Mouse (Mus musculus) hindbrain, embryonic 11.5 days (tissue): ENCODE measurements around the gene Rab11fip4. TPM values are rescaled to one million over a fixed set of nuclear protein-coding genes. Genes with fewer than 3 reads are reported as not detected.

Source experiments
- ATAC-seq: fragments of 200-750 bp; cut with Nextera tagmentation; 2 replicates; pipeline ENCODE4 v1.8.0; 2017; ENCODE audit warnings: mild to moderate bottlenecking, moderate TSS enrichment, moderate library complexity; ENCODE audit not compliant: low FRiP score
- DNase-seq: peaks from one replicate; pipeline ENCODE4 v3.0.0-alpha.2; 2015; ENCODE audit warnings: low spot score
- H3K27ac ChIP-seq: fragments of 300-500 bp; sonication (generic); 2 replicates; pipeline ENCODE4 v1.5.1; 2014; ENCODE audit warnings: mild to moderate bottlenecking, low read depth, low read length
- H3K27me3 ChIP-seq: fragments of 300-500 bp; sonication (generic); 2 replicates; pipeline ENCODE4 v1.6.1; 2014; ENCODE audit warnings: mild to moderate bottlenecking, low read length, moderate library complexity, mixed read lengths; ENCODE audit not compliant: control insufficient read depth, insufficient read depth
- H3K36me3 ChIP-seq: fragments of 300-500 bp; sonication (generic); 2 replicates; pipeline ENCODE4 v1.6.1; 2014; ENCODE audit warnings: mild to moderate bottlenecking, low read length, moderate library complexity, mixed read lengths; ENCODE audit not compliant: control insufficient read depth, insufficient read depth
- H3K4me1 ChIP-seq: fragments of 300-500 bp; sonication (generic); replicated peaks from 2 replicates; pipeline ENCODE4 v1.6.1; 2014; ENCODE audit warnings: low read length, mixed read lengths; ENCODE audit not compliant: control insufficient read depth, insufficient read depth
- H3K4me2 ChIP-seq: fragments of 300-500 bp; sonication (generic); replicated peaks from 2 replicates; pipeline ENCODE4 v1.6.1; 2014; ENCODE audit warnings: mild to moderate bottlenecking, low read depth, low read length
- H3K4me3 ChIP-seq: fragments of 300-500 bp; sonication (generic); 2 replicates; pipeline ENCODE4 v1.5.1; 2014; ENCODE audit warnings: low read depth, low read length
- H3K9ac ChIP-seq: fragments of 300-500 bp; sonication (generic); 2 replicates; pipeline ENCODE4 v1.6.1; 2014; ENCODE audit warnings: low read depth, low read length
- H3K9me3 ChIP-seq: fragments of 300-500 bp; sonication (generic); 2 replicates; pipeline ENCODE4 v1.6.1; 2016; ENCODE audit warnings: low read length; ENCODE audit not compliant: control insufficient read depth
- WGBS: fragments of 180-500 bp; shearing (Covaris S2); extraction: QIAGEN DNeasy Blood & Tissue Kit; methylation state at CpG from one replicate; pipeline ENCODE4 v1.1.7; 2014; 5-methylcytosine and 5-hydroxymethylcytosine counted together
- polyA plus RNA-seq: library from polyadenylated mRNA; unstranded; fragments of >200 nt; fragmentation: Nextera tagmentation; extraction: Ambion mirVana; gene quantifications from 2 replicates; pipeline ENCODE4 v1.2.1, GENCODE M21; 2014

Gene Rab11fip4
- polyA plus RNA-seq, 1 experiment from 2014 or later: 11.5 TPM

GRCm38 (mm10) chr11:79640940-79641733 is 50.1 kb downstream of the Rab11fip4 start:
- Histone ChIP-seq H3K9ac (no peak overlapping the region), H3K4me3 (no peak overlapping the region), H3K27ac (no peak overlapping the region), H3K36me3 (no peaks in the 10 kb centered on the region), H3K9me3 (no peaks in the 10 kb centered on the region), H3K27me3 (no peaks in the 10 kb centered on the region), H3K4me2 (no peak overlapping the region), H3K4me1 (peaks cover 9% of the 10 kb centered on the region)
- DNase-seq (no peak), ATAC-seq (no peak)
- WGBS: 72% methylated on average over 8 of the region's 8 CpGs

GRCm38 (mm10) chr11:79643730-79644129 is 52.7 kb downstream of the Rab11fip4 start:
- no peak for ATAC-seq
- Histone ChIP-seq H3K9ac (no peak overlapping the region), H3K27ac (no peak overlapping the region), H3K4me1 (peaks cover 9% of the 10 kb centered on the region), H3K36me3 (no peaks in the 10 kb centered on the region), H3K27me3 (no peaks in the 10 kb centered on the region), H3K4me3 (no peak overlapping the region), H3K9me3 (no peaks in the 10 kb centered on the region), H3K4me2 (no peak overlapping the region)
- WGBS: 75% methylated on average over 9 of the region's 9 CpGs
- no peak for DNase-seq

- Histone ChIP-seq H3K4me1 (peaks cover 13% of the 10 kb centered on the region), H3K27me3 (no peaks in the 10 kb centered on the region), H3K27ac (no peak overlapping the region), H3K36me3 (no peaks in the 10 kb centered on the region), H3K9ac (no peak overlapping the region), H3K4me2 (no peak overlapping the region), H3K9me3 (no peaks in the 10 kb centered on the region), H3K4me3 (no peak overlapping the region)
- ATAC-seq (no peak), DNase-seq (no peak)
- 51% methylated on average over 8 of the region's 8 CpGs for WGBS
Observed at GRCm38 (mm10) chr11:79644717-79645191, 53.7 kb downstream of the Rab11fip4 start.

GRCm38 (mm10) chr11:79646026-79646425 is 55.0 kb downstream of the Rab11fip4 start:
- Histone ChIP-seq H3K4me3 (no peak overlapping the region), H3K27me3 (no peaks in the 10 kb centered on the region; the same call in 1 of the 2 replicates), H3K27ac (peak overlapping the region; percentile 49), H3K4me2 (no peak overlapping the region), H3K9me3 (no peaks in the 10 kb centered on the region), H3K4me1 (peaks cover 10% of the 10 kb centered on the region), H3K9ac (no peak overlapping the region; the same call in 1 of the 2 replicates), H3K36me3 (no peaks in the 10 kb centered on the region)
- ATAC-seq (no peak; the same call in 1 of the 2 replicates), DNase-seq (no peak)
- 59% methylated on average over 5 of the region's 5 CpGs for WGBS

GRCm38 (mm10) chr11:79646467-79647070 is 55.6 kb downstream of the Rab11fip4 start:
- ATAC-seq: peak; percentile 69
- Histone ChIP-seq H3K27me3 (no peaks in the 10 kb centered on the region; the same call in 1 of the 2 replicates), H3K4me1 (peaks cover 10% of the 10 kb centered on the region), H3K27ac (peak overlapping the region; percentile 49), H3K4me2 (no peak overlapping the region), H3K9ac (no peak overlapping the region; the same call in 1 of the 2 replicates), H3K4me3 (no peak overlapping the region), H3K36me3 (no peaks in the 10 kb centered on the region), H3K9me3 (no peaks in the 10 kb centered on the region)
- DNase-seq: peak; percentile 67
- WGBS: 6% methylated on average over 12 of the region's 12 CpGs

- peak overlapping the region; percentile 49 for H3K27ac ChIP-seq
- no peak overlapping the region for H3K4me2 ChIP-seq
- DNase-seq: no peak
- WGBS: 28% methylated on average over 8 of the region's 8 CpGs
- no peak overlapping the region for H3K4me3 ChIP-seq
- no peaks in the 10 kb centered on the region for H3K9me3 ChIP-seq
- H3K36me3 ChIP-seq: no peaks in the 10 kb centered on the region
- H3K27me3 ChIP-seq: no peaks in the 10 kb centered on the region; the same call in 1 of the 2 replicates
- H3K9ac ChIP-seq: no peak overlapping the region
- ATAC-seq: no peak
- H3K4me1 ChIP-seq: peaks cover 10% of the 10 kb centered on the region
Observed at GRCm38 (mm10) chr11:79647071-79647501, 56.1 kb downstream of the Rab11fip4 start.

GRCm38 (mm10) chr11:79650359-79650835 is 59.4 kb downstream of the Rab11fip4 start:
- no peak for ATAC-seq
- Histone ChIP-seq H3K9ac (no peak overlapping the region), H3K9me3 (no peaks in the 10 kb centered on the region), H3K4me2 (no peak overlapping the region), H3K36me3 (no peaks in the 10 kb centered on the region), H3K27me3 (no peaks in the 10 kb centered on the region; the same call in 1 of the 2 replicates), H3K4me3 (no peak overlapping the region), H3K4me1 (peaks cover 10% of the 10 kb centered on the region), H3K27ac (peak overlapping the region; percentile 56)
- DNase-seq: no peak
- 45% methylated on average over 5 of the region's 5 CpGs for WGBS

GRCm38 (mm10) chr11:79652257-79652656 is 61.2 kb downstream of the Rab11fip4 start:
- Histone ChIP-seq H3K4me3 (no peak overlapping the region), H3K9me3 (no peaks in the 10 kb centered on the region), H3K4me1 (peaks cover 7% of the 10 kb centered on the region), H3K9ac (no peak overlapping the region), H3K36me3 (no peaks in the 10 kb centered on the region), H3K27ac (no peak overlapping the region), H3K27me3 (no peaks in the 10 kb centered on the region; the same call in 1 of the 2 replicates), H3K4me2 (no peak overlapping the region)
- no peak for ATAC-seq
- WGBS: 75% methylated on average over 9 of the region's 9 CpGs
- DNase-seq: no peak
